Mouse (Mus musculus) lung, postnatal 36 days (tissue): ENCODE measurements around the gene Mtch1.
"Not testable (repeated sequence)": the region's sequence is repeated elsewhere in the genome, so short reads cannot be mapped to it uniquely, and the experiment has no call there.

Experiments used
- DNase-seq: peaks from one replicate; pipeline ENCODE4 v3.0.0; 2022; ENCODE audit warnings: mixed read lengths

Mtch1 gene

DNA sequence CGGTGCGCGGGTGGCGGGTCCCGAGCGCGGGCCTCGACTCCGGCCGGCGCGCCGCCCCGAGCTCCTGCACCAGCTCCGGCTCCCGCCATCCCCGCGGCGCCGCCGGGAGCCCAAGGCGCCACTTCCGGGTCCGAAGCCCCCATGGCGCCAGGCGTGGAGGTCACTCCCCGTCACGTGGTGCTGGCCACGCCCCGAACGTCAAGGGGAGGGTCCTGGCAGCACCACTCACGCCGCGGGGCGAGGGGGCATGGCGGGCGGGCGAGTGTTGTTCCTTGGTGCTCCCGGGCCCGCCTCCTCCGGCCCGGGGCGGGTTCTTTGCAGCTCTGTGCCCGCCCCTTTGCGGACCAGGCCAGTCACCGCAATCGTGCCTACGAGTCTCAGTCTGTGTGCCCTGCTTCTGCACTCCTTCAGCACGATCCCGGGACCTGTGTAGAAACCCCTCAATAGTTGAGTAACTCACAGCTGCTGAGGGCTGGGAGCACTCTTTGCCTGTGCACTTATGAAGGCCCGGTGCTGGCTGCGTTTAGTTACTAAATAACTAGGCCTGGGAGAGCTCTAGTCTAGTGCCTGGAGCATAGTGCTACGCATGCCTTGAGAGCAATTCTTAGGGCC lies at the start of gene Mtch1:
Gene Mtch1, minus strand, starts transcription at position 290 of the 612 bp plus-strand sequence.
- peak; percentile 99 for DNase-seq

GRCm38 (mm10) chr17:29396821-29397242 lies 49.1 kb upstream of the Mtch1 start:
- peak; percentile 88 for DNase-seq

DNA sequence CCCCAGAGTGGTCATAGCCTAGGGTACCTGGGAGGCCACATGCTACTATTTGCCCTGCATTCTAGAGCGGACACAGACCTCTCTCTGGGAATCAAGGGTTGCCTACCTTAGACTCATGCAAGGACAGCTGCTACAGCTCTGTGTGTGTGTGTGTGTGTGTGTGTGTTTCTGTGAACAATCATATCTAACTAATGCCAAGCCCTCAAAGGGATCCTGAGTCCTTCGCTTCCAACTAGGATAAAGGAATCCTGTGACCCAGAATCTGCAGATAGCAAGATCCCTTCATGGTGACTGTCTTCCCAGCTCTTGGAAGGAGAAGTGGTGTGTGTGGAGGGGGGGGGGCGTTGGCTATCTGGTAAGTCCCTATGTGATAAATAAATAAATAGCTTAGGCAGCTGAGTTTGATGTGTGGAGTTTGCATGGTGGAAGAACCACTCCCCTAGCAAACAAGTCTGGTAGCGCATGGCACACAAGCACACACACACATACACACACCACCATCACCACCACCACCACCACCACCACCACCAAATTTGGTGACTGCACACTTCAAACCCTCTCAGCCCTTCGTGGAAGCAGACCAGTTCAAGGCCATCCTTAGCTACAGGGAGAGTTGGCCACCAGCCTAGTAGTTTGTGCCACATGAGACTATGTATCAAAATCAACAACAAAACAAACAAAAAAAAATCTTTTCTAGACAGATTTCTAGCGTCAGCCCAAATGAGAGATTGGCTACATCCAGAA lies 48.5 kb upstream of the Mtch1 start:
- DNase-seq, result peak; percentile 7

- DNase-seq, result peak; percentile 74
Observed at GRCm38 (mm10) chr17:29395381-29395780, 47.6 kb upstream of the Mtch1 start.

DNA sequence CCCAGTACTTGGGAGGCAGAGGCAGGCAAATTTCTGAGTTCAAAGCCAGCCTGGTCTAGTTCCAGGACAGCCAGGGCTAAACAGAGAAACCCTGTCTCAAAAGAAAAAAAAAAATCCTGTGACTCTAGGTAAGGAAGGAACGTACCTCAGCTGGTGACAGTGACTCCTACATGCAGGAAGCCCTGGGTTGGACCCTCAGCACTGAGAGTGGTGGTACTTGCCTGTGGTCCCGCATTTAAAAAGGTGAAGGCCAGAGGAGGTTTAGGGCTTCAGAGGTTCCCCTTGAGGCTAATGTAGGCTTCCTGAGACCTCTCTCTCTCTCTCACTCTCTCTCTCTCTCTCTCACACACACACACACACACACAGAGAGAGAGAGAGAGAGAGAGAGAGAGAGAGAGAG lies 47.0 kb upstream of the Mtch1 start:
- DNase-seq, result not testable (repeated sequence)

DNA sequence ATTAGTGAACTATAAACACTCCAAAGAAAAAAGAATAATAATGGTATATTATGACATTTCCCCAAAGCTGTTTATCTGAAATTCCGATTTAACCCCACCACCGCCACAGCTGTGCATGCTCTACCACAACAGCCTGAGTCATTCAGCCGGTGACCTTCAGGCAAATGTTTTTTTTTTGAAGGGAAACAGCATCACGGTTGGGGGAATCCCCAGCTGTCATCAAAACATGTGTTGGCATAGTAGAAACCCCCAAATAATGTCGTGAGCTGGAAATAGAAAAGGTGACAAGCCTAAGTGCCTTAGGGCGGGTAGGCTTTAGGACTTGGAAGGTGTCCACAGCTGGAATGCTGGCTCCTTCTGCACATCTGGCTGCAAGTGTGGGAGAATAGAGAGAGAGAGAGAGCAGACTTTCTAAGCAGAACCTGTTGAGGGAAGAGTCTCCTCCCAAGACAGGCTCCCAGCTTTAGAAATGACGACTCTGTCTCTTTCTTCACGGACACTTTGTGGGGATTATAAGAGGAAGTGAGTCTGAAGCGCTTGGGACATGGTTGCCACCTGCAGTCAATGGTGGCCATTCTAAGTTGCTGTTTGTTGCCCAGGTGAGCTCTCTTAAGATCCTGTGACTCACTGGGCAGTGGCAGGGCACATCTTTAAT lies 46.5 kb upstream of the Mtch1 start:
- peak; percentile 56 for DNase-seq

DNA sequence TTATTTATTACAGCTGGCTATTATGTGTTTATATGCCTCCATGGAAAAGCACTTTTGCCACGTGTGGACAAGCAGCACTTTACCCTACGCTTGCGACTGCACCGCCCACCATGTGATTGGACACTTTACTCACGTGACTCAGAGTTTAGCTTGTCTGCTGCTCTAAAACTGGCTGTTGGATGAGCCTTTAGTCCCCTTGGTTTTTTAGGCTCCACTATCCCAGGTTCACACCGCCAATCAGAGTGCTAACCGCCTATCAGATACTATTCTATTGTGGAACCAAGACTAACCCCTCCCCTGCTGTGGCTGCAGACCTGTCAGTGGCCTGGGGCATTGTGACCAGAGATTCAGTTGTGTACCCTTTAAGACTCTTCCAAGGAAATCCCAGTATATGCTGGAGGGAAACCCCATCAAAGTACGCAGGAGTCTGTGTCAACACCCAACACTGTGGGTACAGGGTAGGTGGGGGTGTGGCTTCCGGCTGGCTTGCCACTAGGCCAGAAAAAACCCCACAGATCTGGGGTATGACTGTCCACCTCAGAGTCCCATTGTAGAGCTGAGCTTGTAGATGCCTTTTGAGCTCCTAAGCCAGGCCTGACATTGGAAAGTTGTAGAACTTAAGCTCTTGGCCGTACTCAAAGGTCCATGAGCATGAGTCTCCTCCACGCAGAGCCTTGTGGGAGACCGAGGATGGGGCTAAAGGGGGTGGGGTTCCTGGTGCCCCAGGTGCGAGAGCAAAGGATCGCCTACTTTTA lies 45.8 kb upstream of the Mtch1 start:
- DNase-seq, result peak; percentile 71

GRCm38 (mm10) chr17:29391280-29391679 lies 43.5 kb upstream of the Mtch1 start:
- DNase-seq, result no peak

- DNase-seq, result no peak
Observed at GRCm38 (mm10) chr17:29388978-29389377, 41.2 kb upstream of the Mtch1 start.

DNA sequence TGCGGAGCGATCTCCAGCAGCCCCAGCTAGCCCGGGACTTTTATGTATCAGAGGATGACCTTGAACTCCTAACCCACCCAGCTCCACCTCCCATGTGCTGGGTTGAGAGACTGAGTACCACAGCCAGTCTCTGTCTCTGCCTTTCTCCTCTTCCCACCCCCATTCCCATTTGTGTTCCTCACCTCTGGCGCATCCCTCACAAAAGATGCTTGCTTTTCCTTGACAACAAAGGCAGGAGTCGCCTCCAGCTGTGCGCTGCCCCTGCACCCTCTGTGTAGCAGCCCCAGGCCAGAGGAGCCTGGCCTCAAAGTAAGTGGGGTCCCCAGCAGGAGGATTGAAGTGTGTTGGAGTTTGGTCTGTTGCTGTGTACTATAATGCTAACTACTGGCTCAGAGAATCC lies 38.0 kb upstream of the Mtch1 start:
- DNase-seq, result no peak

DNA sequence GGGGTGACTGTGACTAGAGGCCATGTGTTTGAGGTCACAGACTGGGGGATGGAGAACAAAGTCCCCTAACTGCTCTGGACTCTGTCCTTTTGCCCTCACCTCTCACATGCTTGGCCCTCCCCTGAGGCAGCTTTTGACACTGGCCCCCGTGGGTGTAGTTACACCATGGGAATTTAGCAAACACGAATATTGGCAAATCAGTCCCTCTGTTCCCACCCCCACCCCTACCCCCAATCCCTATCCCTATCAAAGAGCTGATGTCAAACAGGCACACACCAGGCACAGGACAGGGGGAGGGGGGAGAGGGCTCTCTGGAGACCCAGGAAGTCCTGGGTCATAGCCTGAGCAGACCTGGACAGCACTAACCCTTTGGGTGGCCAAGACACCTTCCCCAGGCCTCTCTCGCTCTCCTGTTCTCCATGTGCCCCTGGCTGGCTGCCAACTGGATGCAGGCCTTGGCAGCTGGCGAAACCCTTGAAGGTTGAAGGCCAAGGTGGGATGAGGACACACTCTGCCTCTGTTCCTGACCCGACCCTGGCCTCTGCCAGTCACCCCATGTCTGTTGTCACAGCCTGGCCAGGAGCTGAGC lies 37.2 kb upstream of the Mtch1 start:
- peak; percentile 74 for DNase-seq

DNA sequence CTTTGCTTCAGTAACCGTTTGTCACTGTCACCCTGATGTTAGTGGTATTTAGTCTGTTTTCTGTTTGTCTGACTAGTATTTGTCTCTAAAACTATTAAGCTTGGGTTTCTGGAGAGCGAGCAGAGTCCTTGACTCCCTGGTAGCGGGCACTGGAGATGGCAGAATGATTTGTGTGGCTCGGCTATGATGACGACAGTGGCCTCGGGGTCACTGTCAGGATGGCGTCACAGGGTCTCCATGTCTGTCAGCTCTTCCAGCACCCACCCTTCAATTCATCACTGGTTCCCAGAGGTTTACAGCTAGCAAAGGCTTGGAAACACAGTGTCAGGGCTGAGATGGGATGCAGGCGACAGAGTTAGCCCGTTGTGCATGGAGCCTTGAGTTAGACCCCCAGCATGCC lies 36.2 kb upstream of the Mtch1 start:
- DNase-seq, result no peak

DNA sequence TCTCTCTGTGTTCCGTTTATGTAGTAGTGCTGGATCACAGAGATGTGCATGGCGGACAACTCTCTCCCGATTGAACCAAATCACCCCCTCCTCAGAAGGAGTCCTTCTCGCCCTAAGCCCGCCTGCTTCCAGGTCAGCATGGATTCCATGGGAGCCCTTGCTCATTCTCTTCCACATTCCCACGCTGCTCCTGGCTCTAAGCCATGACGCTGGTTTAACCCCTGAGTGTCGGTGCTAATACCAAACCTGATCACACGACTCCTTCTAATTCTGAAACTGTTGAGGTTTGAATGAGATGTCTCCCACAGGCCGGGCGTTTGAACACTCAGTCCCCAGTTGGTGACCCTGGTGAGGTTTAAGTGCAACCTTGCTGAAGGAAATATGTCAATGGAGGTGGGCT lies 34.7 kb upstream of the Mtch1 start:
- DNase-seq, result no peak

DNA sequence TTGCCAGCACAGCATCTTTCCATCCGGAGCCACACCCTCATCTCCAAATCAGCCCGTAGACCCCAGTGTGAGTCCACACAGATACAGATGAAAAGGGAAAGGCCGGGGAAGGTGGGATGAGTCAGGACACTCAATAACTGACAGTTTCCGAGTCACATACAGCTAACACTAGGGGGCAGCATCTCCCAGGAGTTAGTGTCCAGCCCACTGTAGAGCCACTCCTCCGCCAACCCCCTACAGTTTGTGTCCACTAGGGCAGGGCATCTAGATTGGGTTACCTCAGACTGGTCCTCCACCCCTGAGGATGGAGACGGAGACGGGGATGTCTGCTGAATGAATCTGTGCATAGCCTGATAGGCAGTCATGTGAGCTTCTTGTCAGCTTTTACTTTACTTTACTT lies 33.7 kb upstream of the Mtch1 start:
- peak; percentile 92 for DNase-seq

- no peak for DNase-seq
Observed at GRCm38 (mm10) chr17:29380241-29380640, 32.5 kb upstream of the Mtch1 start.

- no peak for DNase-seq
Observed at GRCm38 (mm10) chr17:29378056-29378455, 30.3 kb upstream of the Mtch1 start.

- no peak for DNase-seq
Observed at GRCm38 (mm10) chr17:29375871-29376270, 28.1 kb upstream of the Mtch1 start.

DNA sequence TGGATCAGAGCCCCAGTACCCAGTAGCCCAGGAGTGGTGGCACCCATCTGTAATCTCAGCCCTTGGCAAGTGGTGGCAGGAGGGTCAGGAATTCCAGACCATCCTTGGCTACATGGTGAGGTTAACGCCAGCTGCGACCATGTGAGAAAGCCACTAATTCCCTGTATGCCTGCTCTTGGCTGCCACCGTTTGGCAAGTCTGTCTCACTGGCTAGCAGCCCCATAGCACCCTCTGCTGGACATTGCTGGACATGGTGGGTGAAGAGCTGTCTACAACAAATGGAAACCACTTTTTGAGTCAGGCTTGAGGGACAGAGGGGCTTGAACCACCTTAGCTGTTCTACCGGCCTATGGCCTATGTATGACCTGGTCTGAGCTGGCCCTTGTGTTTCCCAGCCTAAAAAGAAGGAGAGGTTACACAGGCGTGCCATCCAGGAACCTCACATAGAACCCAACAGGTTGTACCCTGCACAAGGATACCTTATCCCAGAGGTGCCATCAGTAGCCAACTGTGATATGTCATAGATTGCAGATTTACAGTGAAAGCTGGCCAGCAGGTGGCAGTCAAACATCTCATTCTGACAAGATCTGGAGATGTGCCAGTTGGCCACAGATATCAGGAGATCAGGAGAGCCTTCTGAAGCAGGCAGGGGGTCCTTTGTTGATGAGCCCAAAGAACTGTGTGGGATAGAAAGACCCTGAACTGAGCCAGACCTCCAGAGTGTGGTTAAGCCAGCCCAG lies 23.4 kb upstream of the Mtch1 start:
- DNase-seq, result peak; percentile 97

- DNase-seq, result peak; percentile 73
Observed at GRCm38 (mm10) chr17:29368726-29369125, 21.0 kb upstream of the Mtch1 start.

GRCm38 (mm10) chr17:29365105-29365621 lies 17.4 kb upstream of the Mtch1 start:
- no peak for DNase-seq

DNA sequence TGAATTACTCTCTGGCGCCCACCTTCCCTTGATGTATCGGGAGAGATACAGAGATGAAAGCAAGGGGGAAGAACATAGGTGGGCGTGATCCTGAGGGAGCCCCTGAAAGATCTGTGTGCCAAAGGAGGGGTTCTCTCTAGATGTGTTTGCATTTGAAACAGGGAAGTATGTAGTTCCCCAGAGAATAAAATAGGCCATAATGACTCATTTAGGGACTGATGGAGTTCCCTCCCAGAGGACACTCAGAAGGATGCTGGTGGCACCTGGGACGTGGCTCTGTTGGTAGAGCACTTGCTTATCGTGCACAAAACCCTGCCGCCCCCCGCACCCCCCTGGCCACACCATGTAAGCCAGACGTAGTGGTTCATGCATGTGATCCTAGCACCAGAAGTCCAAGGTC lies 15.4 kb upstream of the Mtch1 start:
- DNase-seq, result no peak
